Mouse (Mus musculus) testis, adult 2 months (tissue): ENCODE results near the gene Tnfaip6.

ENCODE experiments used
- CTCF ChIP-seq: fragments of 200-500 bp; IDR thresholded peaks from 2 replicates; pipeline ENCODE4 v1.5.1; 2012; ENCODE audit warnings: low read depth, mild to moderate bottlenecking, inconsistent platforms, low read length, moderate library complexity; ENCODE audit not compliant: control insufficient read depth, insufficient read depth, insufficient replicate concordance
- POLR2A ChIP-seq: fragments of 200-500 bp; IDR thresholded peaks from 2 replicates; pipeline ENCODE4 v1.6.1; 2012; ENCODE audit warnings: low read depth, mild to moderate bottlenecking, inconsistent platforms, low read length, moderate library complexity; ENCODE audit not compliant: control insufficient read depth

DNA sequence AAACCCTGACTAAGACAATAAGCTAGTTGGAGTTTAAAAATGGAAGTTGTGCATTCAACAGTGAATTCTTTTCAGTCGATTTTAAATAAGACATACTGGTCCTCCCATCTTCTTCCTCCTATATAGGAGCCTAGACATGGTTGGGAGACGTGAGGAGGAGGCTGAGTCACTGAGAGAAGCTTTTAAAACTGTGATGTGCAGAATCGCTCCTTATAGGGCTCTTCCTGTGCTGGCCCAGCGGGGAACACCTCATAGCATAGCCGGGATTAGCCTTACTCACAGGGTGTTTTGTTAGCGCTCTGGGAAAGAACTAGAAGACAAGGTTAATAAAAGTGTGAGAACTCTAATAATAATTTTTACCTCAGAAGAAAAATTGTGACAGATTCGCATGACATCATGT is 37.8 kb upstream of the Tnfaip6 start:
- TF ChIP-seq CTCF = no peak
- no peak for TF ChIP-seq POLR2A
